Mouse (Mus musculus) embryo, embryonic 10.5 days (tissue): ENCODE measurements around the gene Gnptg.
"Not testable (repeated sequence)": the region's sequence is repeated elsewhere in the genome, so short reads cannot be mapped to it uniquely, and the experiment has no call there.

Experiments used
- DNase-seq: peaks from one replicate; pipeline ENCODE4 v3.0.0-alpha.2; 2015; ENCODE audit warnings: low spot score

Gnptg gene

GRCm38 (mm10) chr17:25243131-25243780 lies 3.3 kb upstream of the Gnptg start:
- no peak for DNase-seq

GRCm38 (mm10) chr17:25235635-25236034 lies 4.3 kb downstream of the Gnptg start:
- DNase-seq = no peak

DNA sequence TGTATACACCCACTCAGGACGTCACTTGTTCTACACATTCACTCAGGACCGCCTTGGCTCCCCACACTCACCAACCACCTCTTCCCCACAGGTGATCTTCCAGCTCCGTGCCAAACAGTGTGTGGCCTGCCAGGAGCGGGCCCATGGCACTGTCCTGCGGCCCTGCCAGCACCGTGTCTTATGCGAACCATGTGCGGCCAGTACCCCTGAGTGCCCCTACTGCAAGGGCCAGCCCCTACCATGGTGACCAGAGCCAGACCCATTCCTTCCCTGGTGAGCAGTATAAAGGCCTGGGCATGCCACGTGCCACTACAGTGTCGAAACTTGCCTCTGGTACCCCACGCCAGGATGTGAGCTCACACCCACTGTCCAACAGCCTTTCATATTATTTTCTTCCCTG lies 8.3 kb downstream of the Gnptg start:
- DNase-seq = not testable (repeated sequence)

DNA sequence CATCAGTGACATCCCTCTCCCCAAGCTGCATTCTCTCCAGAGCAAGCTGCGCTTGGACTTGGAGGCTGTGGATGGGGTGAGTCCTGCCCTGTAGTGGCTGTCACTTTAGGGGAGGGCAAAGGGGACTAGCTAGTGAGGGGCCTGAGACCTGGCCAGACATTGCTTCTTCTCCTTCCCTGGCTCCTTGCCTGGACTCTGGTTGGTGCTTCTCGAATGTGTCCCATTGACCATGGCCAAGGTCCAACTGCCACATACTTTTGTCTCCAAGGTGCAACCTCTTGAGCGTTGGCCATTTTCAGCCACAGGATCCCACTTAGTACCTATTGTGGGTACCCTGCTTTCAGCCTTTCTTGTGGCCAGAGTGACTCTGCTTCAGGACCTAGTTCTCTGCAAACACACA lies 9.2 kb downstream of the Gnptg start:
- DNase-seq = no peak

- not testable (repeated sequence) for DNase-seq
These were observed 9.8 kb downstream of the Gnptg start for GRCm38 (mm10) chr17:25230014-25230655.

DNA sequence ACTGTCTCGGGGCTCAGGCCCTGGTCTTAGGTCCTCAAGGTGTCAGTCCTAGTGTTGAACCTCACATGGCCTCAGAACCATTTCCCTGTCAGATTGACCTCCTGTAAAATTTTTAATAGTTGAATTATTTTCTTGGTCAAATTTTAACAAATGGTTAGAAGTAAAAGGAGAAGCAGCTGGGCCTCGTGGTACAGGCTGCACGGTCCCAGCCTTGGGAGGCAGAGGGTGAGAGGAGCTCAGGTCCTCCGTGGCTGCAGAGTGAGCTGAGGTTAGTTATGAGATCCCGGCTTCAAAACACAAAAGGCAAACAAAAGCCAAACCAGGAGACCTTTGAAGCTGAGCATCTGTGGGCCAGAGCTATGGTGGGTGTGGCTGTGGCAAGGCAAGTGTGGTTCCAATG lies 11.9 kb downstream of the Gnptg start:
- no peak for DNase-seq

- no peak for DNase-seq
These were observed 14.3 kb downstream of the Gnptg start for GRCm38 (mm10) chr17:25225659-25226058.

- DNase-seq = no peak
These were observed 15.2 kb downstream of the Gnptg start for GRCm38 (mm10) chr17:25224586-25225222.

DNA sequence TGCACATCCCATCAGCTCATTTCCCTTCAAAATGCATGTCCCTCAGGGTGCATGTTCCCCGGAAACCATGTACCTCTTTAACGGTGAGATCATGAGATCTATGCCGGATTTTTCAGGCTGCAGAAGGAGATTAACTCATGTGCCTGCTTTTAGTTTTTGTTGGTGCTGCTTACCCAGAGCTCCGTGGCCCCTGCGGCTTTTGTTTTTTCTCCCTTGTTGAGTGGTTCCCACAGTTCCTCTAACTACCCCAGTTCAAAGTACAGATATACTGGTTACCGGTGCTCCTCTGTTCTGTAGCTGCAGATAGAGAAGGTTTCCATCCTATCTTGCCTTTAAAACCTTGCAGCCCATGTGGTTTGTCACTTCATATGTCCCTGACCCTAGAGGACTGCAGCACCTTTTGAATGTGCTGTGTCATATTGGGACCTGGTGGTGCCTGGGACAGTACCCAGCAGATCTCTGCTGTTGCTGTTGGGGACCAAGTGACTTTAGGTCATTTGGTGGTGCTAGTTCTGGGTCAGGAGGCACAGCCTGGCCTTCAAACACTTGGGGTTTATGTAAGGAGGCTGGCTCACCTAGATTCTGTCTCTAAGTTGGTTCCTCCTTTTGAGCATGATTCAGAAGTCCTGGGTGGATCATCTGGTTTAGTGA lies 16.8 kb downstream of the Gnptg start:
- DNase-seq = no peak

DNA sequence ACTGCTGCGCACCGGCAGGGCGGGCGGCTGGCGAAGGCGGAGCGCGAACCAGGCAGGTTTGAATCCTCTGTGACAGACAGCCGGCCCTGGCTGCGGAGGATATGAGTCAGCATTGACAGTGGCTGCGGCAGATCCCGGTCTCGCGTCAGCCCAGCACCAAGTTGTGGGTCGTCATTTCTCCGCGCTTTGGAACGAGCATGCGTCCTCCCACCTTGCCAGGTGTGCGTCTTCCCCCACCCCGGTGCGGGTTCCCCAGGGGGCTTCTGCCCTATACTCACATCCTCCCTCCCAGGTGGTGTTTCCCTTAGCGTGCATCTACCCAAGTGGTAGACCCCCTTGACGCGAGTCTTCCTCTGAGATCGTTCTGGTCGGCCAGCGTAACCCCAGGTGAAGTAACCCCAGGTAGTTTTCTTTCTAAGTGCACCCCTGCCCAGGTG lies 17.4 kb downstream of the Gnptg start:
- DNase-seq = not testable (repeated sequence)

- DNase-seq = peak; percentile 61
These were observed 18.0 kb downstream of the Gnptg start for GRCm38 (mm10) chr17:25221821-25222503.

DNA sequence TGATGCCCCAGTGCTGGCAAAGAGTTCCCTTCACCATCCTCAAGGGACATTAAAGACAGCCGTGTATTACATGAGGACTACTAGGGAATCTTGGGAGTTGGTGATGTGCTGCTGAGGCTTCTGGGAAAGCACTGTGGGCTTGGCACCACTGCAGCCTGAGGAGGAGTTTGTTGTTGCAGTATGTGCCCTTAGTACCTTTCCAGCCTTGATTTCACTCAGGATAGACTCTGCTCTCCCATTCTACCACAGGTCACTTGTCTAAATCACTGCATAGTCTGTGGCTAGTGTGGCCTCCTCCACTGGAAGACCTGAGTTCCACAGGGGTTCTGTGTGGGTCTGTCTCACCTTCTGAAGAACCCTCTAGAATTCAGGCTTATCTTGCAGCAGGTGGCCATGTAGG lies 19.2 kb downstream of the Gnptg start:
- no peak for DNase-seq

DNA sequence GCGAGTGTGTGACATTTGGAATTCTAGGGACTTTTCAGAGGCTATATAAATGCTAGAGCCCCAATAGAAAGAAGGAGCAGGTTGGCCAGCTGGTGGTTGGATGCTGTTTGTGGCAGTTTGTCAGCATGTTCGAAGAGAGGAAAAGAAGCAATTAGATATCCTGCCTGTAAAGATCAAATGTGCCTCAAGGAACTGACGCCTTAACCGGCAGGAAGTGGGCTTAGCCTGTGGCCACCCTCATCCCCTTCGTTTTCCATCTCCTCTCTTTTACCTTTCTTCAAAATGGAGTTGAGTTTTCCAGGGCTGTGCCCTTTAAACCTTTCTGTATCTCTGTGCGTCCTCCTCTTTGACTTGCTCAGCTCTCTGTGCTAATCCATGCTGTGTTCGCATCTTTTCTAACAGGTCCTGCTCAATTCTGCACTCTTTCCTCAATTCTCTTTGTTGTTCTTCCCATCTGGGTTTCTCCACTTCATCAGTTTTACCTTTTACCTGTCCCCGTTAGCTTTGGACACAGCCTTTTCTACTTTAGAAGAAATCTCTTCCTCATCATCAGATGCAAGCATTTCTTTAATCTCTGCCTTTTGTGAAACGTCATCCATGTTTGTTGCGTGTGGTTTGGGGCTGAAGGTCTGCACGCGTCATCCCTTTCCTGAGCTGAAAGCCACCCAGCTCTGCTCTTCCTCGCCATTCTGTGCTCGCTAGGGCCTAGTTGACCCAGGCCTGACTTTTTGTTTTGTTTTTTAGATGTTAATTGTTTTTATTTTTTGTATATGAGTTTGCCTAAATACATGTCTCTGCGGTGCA lies 20.2 kb downstream of the Gnptg start:
- no peak for DNase-seq

GRCm38 (mm10) chr17:25218967-25219366 lies 21.0 kb downstream of the Gnptg start:
- DNase-seq = no peak

- no peak for DNase-seq
These were observed 24.5 kb downstream of the Gnptg start for GRCm38 (mm10) chr17:25215431-25215830.

DNA sequence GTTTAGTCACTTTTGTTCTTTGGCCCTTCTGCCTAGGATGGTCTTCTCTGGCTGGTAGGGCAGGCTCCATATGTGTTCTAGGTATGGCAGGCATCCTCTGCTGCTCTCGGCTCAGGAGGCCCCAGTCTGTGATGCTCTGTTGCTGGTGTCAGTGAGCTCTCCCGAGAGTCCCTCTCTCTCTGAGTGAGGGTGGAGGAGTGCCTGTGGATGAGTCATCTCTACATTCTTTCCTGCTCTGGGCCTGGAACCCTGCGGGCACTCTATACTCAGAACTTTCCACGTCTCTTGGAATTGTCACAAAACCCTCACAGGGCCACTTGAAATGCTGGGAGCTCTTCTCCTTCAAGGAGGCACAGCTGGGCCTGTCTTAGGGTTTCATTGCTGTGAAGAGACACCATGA lies 28.2 kb downstream of the Gnptg start:
- DNase-seq = no peak

GRCm38 (mm10) chr17:25210680-25211466 lies 29.1 kb downstream of the Gnptg start:
- DNase-seq = no peak

GRCm38 (mm10) chr17:25210006-25210405 lies 29.9 kb downstream of the Gnptg start:
- no peak for DNase-seq

DNA sequence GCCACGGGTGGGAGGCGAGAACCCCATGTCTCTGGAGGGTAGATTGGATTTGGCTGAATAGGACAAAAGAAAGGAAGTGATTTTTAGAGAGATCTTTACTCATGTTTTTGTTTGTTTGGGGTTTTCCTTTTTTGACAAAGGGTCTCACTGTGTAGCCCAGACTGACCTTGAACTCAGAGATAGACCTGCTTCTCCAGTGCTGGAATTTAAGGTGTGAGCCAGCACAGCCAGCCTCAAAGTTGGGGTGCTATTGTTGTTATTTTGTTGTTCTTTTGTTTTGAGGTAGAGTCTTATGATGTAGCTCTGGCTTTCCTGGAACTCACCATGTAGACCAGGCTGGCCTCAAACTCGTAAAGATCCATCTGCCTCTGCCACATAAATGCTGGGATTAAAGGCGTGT lies 37.5 kb downstream of the Gnptg start:
- no peak for DNase-seq

DNA sequence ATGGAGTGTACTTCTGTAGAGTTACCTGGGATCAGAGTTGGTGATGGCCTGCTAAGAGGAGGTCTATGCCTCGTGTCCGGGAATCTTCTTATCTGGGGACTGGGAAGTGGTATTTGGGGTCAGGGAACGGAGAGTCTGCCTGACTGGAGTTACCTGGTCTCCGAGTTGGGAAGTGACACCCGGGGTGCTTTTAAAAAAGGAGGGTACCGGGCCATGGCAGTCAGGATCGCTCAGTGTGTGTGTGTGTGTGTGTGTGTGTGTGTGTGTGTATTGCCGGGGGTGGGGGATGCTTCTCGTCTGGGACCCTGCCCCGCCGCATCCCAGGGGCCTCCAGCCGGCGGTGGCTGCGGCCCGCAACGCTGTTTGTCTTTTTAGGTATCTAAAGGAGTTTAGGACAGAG lies 50.8 kb downstream of the Gnptg start:
- no peak for DNase-seq
